Mouse (Mus musculus) erythroblast, adult 5-6 weeks (primary cell): ENCODE data around the gene Gm8978. TPM values are rescaled to one million over a fixed set of nuclear protein-coding genes. Genes with fewer than 3 reads are reported as not detected.
A peak's percentile ranks its signal among the peaks of the same experiment; 100 is the strongest.
"Not testable (repeated sequence)": the region's sequence is repeated elsewhere in the genome, so short reads cannot be mapped to it uniquely, and the experiment has no call there.

Experiments used
- ATAC-seq: replicated peaks from 2 replicates; pipeline ENCODE4 v1.8.0; 2016; ENCODE audit warnings: moderate number of reproducible peaks, mild to moderate bottlenecking, moderate TSS enrichment, inconsistent platforms; ENCODE audit not compliant: poor library complexity, low FRiP score, severe bottlenecking
- total RNA-seq, 2 experiments: library from RNA; stranded (forward) in 1 of 2; stranded (reverse) in 1 of 2; fragments of 150-400 nt in 1 of 2; fragments of 200-764, 138-1000 nt in 1 of 2; gene quantifications; 2 replicates each; pipeline versions ENCODE4 v1.2.3 to v1.2.4; 2015 to 2017; ENCODE audit warnings: low replicate concordance in 2 of 2

Gm8978 gene
- total RNA-seq (2015; ENCODE audit: low replicate concordance) = not detected in 2 replicates
- total RNA-seq (2017; ENCODE audit: low replicate concordance) = not detected in 2 replicates

DNA sequence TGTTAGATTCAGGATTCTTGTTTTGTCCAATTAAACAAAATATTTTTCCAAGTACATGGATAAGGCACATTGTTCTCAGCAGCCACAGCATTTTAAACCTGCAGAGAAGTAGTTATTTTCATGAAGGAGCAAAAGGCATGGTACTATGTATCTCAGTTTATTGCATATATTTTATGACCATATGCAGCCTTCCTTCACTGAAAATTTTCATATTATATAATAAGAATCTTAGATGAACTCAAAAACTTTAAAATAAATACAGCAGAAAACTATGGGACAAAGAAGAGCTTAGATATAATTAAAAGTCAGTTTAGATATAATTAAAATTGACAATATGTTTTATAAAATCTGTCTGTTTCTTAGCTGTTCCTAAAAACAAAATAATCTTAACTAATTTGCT lies at the start of gene Gm8978:
TSS of gene Gm8978 (minus strand) at position 101 of the 400 bp plus-strand sequence.
- not testable (repeated sequence) for ATAC-seq

GRCm38 (mm10) chr19:33589626-33590302 lies 35.3 kb downstream of the Gm8978 start:
- peak; percentile 49 for ATAC-seq

GRCm38 (mm10) chr19:33568551-33568950 lies 56.5 kb downstream of the Gm8978 start:
- not testable (repeated sequence) for ATAC-seq

Other genes starting within 250 kb of the Gm8978 start
- 1.7 and 2.5 TPM in 2 replicates for gene Rnls, start 233.0 kb downstream of the Gm8978 start, total RNA-seq (2015; ENCODE audit: low replicate concordance)
- not detected in 2 replicates for gene Rnls, start 233.0 kb downstream of the Gm8978 start, total RNA-seq (2017; ENCODE audit: low replicate concordance)
- gene Lipo4, start 107.5 kb downstream of the Gm8978 start, total RNA-seq (2015; ENCODE audit: low replicate concordance) = not detected in 2 replicates
- gene Lipo4, start 107.5 kb downstream of the Gm8978 start, total RNA-seq (2017; ENCODE audit: low replicate concordance) = not detected in 2 replicates
- gene Lipo2, start 126.1 kb upstream of the Gm8978 start, total RNA-seq (2015; ENCODE audit: low replicate concordance) = not detected in 2 replicates
- gene Lipo2, start 126.1 kb upstream of the Gm8978 start, total RNA-seq (2017; ENCODE audit: low replicate concordance) = not detected in 2 replicates
- gene Lipo3, start 136.7 kb upstream of the Gm8978 start, total RNA-seq (2015; ENCODE audit: low replicate concordance) = 5.0 and 7.7 TPM in 2 replicates
- 0.98 and 2.7 TPM in 2 replicates for gene Lipo3, start 136.7 kb upstream of the Gm8978 start, total RNA-seq (2017; ENCODE audit: low replicate concordance)
- gene Lipo1, start 162.2 kb upstream of the Gm8978 start, total RNA-seq (2015; ENCODE audit: low replicate concordance) = not detected in 2 replicates
- not detected in 2 replicates for gene Lipo1, start 162.2 kb upstream of the Gm8978 start, total RNA-seq (2017; ENCODE audit: low replicate concordance)